8 mouse cellular contexts compared by ENCODE assay signal in the genomic region with DNA sequence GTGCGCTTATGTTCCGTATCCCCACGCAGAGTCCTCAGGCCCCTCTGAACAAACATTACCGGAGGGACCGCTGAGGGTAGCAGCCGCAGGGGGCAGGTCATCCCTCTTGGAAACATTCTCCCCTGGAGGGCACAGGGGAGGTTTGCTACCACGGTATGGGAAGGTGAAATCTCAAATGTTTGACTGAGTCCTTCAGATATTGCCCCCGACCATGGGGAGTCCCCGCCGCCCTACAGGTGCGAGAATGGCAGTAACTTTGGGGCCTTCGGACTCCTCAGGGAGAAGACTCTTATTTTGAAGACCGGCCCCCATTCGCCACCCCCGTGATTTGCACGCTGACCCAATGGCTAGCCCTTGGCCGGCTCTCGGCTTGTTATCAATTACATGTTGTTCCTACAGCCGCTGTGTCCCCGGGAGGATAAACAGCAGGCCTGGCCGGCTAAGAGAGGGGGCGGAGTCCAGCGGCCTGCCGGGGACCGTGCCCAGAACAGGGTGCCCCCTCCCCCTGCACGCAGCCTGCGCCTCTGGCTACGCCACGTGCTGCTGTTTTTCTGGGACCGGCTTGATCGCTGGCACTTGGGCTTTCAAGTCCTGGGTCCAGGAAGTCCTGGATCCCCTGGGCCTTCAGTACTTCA. TPM values are rescaled to one million over a fixed set of nuclear protein-coding genes. Genes with fewer than 3 reads are reported as not detected.
DNase-seq lines count a peak whose midpoint lies in the region; ATAC-seq and TF ChIP-seq lines count a peak whose summit lies in the region.

No protein-coding gene starts in this region.

- no peak for TF ChIP-seq POLR2A in spleen, adult 2 months (IDR thresholded peaks at IDR 0.05; ENCODE audit: low read depth, low read length)

- H3K27me3 ChIP-seq in spleen, adult 2 months (ENCODE audit: control insufficient read depth, insufficient read depth, low read length) = peaks cover 4% of the 10 kb centered on the region; the same call in 1 of the 2 replicates
- H3K27me3 ChIP-seq in heart, embryonic 11.5 days (ENCODE audit: control insufficient read depth, insufficient read depth, low read length) = peaks cover 22% of the 10 kb centered on the region
- H3K27me3 ChIP-seq in kidney, embryonic 14.5 days (ENCODE audit: control insufficient read depth, insufficient read depth, low read length) = 0 out of 2 replicates have a peak, but pooled peaks cover 15% of the 10 kb centered on the region
- H3K27me3 ChIP-seq in limb, embryonic 12.5 days = peaks cover 47% of the 10 kb centered on the region
- H3K27me3 ChIP-seq in midbrain, embryonic 14.5 days (ENCODE audit: control insufficient read depth, insufficient read depth, low read length) = peaks cover 27% of the 10 kb centered on the region
- H3K27me3 ChIP-seq in stomach, postnatal 0 days (ENCODE audit: control insufficient read depth, insufficient read depth, low read length) = peaks cover 3% of the 10 kb centered on the region; the same call in 1 of the 2 replicates

- TF ChIP-seq EP300 in stomach, postnatal 0 days (optimal IDR thresholded peaks at IDR 0.05) = peak; percentile 7

- peak overlapping the region; percentile 78 for H3K9ac ChIP-seq in heart, embryonic 11.5 days (ENCODE audit: low read depth, low read length)
- peak overlapping the region; percentile 65 for H3K9ac ChIP-seq in kidney, embryonic 14.5 days (ENCODE audit: low read depth, low read length)
- H3K9ac ChIP-seq in limb, embryonic 12.5 days (replicated peaks) = peak overlapping the region; percentile 51
- peak overlapping the region; percentile 66 for H3K9ac ChIP-seq in midbrain, embryonic 14.5 days (replicated peaks; ENCODE audit: low read length)
- peak overlapping the region; percentile 76 for H3K9ac ChIP-seq in stomach, postnatal 0 days (ENCODE audit: low read length)

- H3K4me3 ChIP-seq in spleen, adult 2 months (ENCODE audit: extremely low read depth, insufficient read depth, insufficient read length) = peak overlapping the region; percentile 40; the same call in 1 of the 2 replicates
- peak overlapping the region; percentile 72 for H3K4me3 ChIP-seq in heart, embryonic 11.5 days (ENCODE audit: low read depth, low read length)
- H3K4me3 ChIP-seq in kidney, embryonic 14.5 days (ENCODE audit: low read length) = peak overlapping the region; percentile 69
- peak overlapping the region; percentile 53 for H3K4me3 ChIP-seq in limb, embryonic 12.5 days (replicated peaks)
- H3K4me3 ChIP-seq in midbrain, embryonic 14.5 days (replicated peaks; ENCODE audit: low read depth, low read length) = peak overlapping the region; percentile 64
- peak overlapping the region; percentile 64 for H3K4me3 ChIP-seq in stomach, postnatal 0 days (ENCODE audit: low read depth, low read length)

- H3K4me1 ChIP-seq in spleen, adult 2 months (ENCODE audit: control insufficient read depth, insufficient read depth, insufficient read length) = peaks cover 5% of the 10 kb centered on the region; the same call in 1 of the 2 replicates
- H3K4me1 ChIP-seq in heart, embryonic 11.5 days (ENCODE audit: control insufficient read depth, insufficient read depth, low read length) = peaks cover 8% of the 10 kb centered on the region
- H3K4me1 ChIP-seq in kidney, embryonic 14.5 days (ENCODE audit: control insufficient read depth, insufficient read depth, low read length) = 0 out of 2 replicates have a peak, but pooled peaks cover 9% of the 10 kb centered on the region
- H3K4me1 ChIP-seq in limb, embryonic 12.5 days (replicated peaks) = peaks cover 14% of the 10 kb centered on the region
- peaks cover 17% of the 10 kb centered on the region; the same call in 1 of the 2 replicates for H3K4me1 ChIP-seq in midbrain, embryonic 14.5 days (ENCODE audit: control insufficient read depth, insufficient read depth, low read length)
- H3K4me1 ChIP-seq in stomach, postnatal 0 days (replicated peaks; ENCODE audit: control insufficient read depth, insufficient read depth) = no peaks in the 10 kb centered on the region

- ATAC-seq in heart, embryonic 11.5 days (replicated peaks; ENCODE audit: insufficient number of reproducible peaks, low FRiP score, low TSS enrichment) = peak; percentile 77
- ATAC-seq in kidney, embryonic 14.5 days (ENCODE audit: low FRiP score, low TSS enrichment) = peak; percentile 84
- ATAC-seq in limb, embryonic 12.5 days (ENCODE audit: insufficient number of reproducible peaks, insufficient read depth, low FRiP score, low TSS enrichment, low read depth) = peak; percentile 39
- ATAC-seq in midbrain, embryonic 14.5 days (ENCODE audit: low FRiP score, low TSS enrichment) = peak; percentile 61
- peak; percentile 92 for ATAC-seq in stomach, postnatal 0 days (ENCODE audit: low FRiP score, low TSS enrichment)

- H3K4me2 ChIP-seq in heart, embryonic 11.5 days = peak overlapping the region; percentile 100
- H3K4me2 ChIP-seq in kidney, embryonic 14.5 days (replicated peaks; ENCODE audit: low read depth, low read length) = peak overlapping the region; percentile 100
- peak overlapping the region; percentile 100 for H3K4me2 ChIP-seq in limb, embryonic 12.5 days
- peak overlapping the region; percentile 100 for H3K4me2 ChIP-seq in midbrain, embryonic 14.5 days (ENCODE audit: low read length)
- peak overlapping the region; percentile 100 for H3K4me2 ChIP-seq in stomach, postnatal 0 days (replicated peaks; ENCODE audit: low read depth)

- TF ChIP-seq CTCF in spleen, adult 2 months (IDR thresholded peaks at IDR 0.05; ENCODE audit: extremely low read depth, insufficient read depth, insufficient read length, insufficient replicate concordance) = no peak
- no peak; the same call in 1 of the 2 replicates for TF ChIP-seq CTCF in stomach, postnatal 0 days (IDR thresholded peaks at IDR 0.05; ENCODE audit: low read depth)

- H3K36me3 ChIP-seq in spleen, adult 2 months (ENCODE audit: control insufficient read depth, insufficient read depth, low read length) = no peaks in the 10 kb centered on the region
- no peaks in the 10 kb centered on the region for H3K36me3 ChIP-seq in heart, embryonic 11.5 days (ENCODE audit: control insufficient read depth, insufficient read depth, low read length)
- no peaks in the 10 kb centered on the region for H3K36me3 ChIP-seq in kidney, embryonic 14.5 days (ENCODE audit: control insufficient read depth, insufficient read depth, low read length)
- H3K36me3 ChIP-seq in limb, embryonic 12.5 days = no peaks in the 10 kb centered on the region
- no peaks in the 10 kb centered on the region for H3K36me3 ChIP-seq in midbrain, embryonic 14.5 days (ENCODE audit: control insufficient read depth, insufficient read depth, low read length)
- peaks cover 4% of the 10 kb centered on the region; the same call in 1 of the 2 replicates for H3K36me3 ChIP-seq in stomach, postnatal 0 days (ENCODE audit: control insufficient read depth, insufficient read depth, low read length)

- no peaks in the 10 kb centered on the region for H3K9me3 ChIP-seq in heart, embryonic 11.5 days (replicated peaks; ENCODE audit: control insufficient read depth, low read length)
- no peaks in the 10 kb centered on the region for H3K9me3 ChIP-seq in kidney, embryonic 14.5 days (ENCODE audit: control insufficient read depth, low read length)
- no peaks in the 10 kb centered on the region for H3K9me3 ChIP-seq in limb, embryonic 12.5 days
- no peaks in the 10 kb centered on the region for H3K9me3 ChIP-seq in midbrain, embryonic 14.5 days (ENCODE audit: control insufficient read depth, low read length)
- no peaks in the 10 kb centered on the region for H3K9me3 ChIP-seq in stomach, postnatal 0 days (ENCODE audit: control insufficient read depth, low read length)

- no peak overlapping the region for H3K27ac ChIP-seq in spleen, adult 2 months (ENCODE audit: insufficient read depth, low read length)
- H3K27ac ChIP-seq in heart, embryonic 11.5 days (ENCODE audit: low read depth, low read length) = peak overlapping the region; percentile 29
- 0 out of 2 replicates have a peak overlapping the region, but pooled peaks have one; percentile 6 for H3K27ac ChIP-seq in kidney, embryonic 14.5 days (ENCODE audit: low read depth, low read length)
- H3K27ac ChIP-seq in limb, embryonic 12.5 days = no peak overlapping the region
- peak overlapping the region; percentile 49; the same call in 1 of the 2 replicates for H3K27ac ChIP-seq in midbrain, embryonic 14.5 days (replicated peaks; ENCODE audit: low read depth, low read length)
- H3K27ac ChIP-seq in stomach, postnatal 0 days (replicated peaks) = peak overlapping the region; percentile 71

- peak in 1 of 2 experiments; percentile 7 for DNase-seq in spleen, adult 2 months (ENCODE audit: low read depth in 1 of 2, low spot score in 2 of 2)
- DNase-seq in spleen, postnatal 10 days (ENCODE audit: low spot score in 2 of 2) = no peak
- peak; percentile 91 for DNase-seq in fibroblast of lung, adult 2 months (ENCODE audit: low read depth)
- DNase-seq in midbrain, embryonic 14.5 days = peak; percentile 74
- DNase-seq in stomach, postnatal 0 days (ENCODE audit: low spot score) = peak; percentile 91

- 2% methylated on average over 31 of the region's 31 CpGs for WGBS in spleen, adult 2 months
- WGBS in heart, embryonic 11.5 days (ENCODE audit: insufficient replicate concordance) = under 1% methylated on average over 31 of the region's 31 CpGs
- WGBS in kidney, embryonic 14.5 days = 1% methylated on average over 31 of the region's 31 CpGs
- 1% methylated on average over 31 of the region's 31 CpGs for WGBS in limb, embryonic 12.5 days
- WGBS in midbrain, embryonic 14.5 days = under 1% methylated on average over 31 of the region's 31 CpGs
- WGBS in stomach, postnatal 0 days = under 1% methylated on average over 31 of the region's 31 CpGs

RNA-seq across cellular contexts. Expression of gene Klf15, which starts 1.0 kb away (rescaled TPM):
- polyA plus RNA-seq in spleen, adult 2 months (2012; rRNA removed) = 9.7 and 11.0 TPM in 2 replicates
- polyA plus RNA-seq in heart, embryonic 11.5 days (2014; fragmentation: Nextera tagmentation; extraction: Ambion mirVana) = 6.0 and 6.2 TPM in 2 replicates
- polyA plus RNA-seq in kidney, embryonic 14.5 days (2014; fragmentation: Nextera tagmentation; extraction: Ambion mirVana) = 5.3 and 9.3 TPM in 2 replicates
- 4.3 and 4.6 TPM in 2 replicates for polyA plus RNA-seq in limb, embryonic 12.5 days (2016; fragmentation: Nextera tagmentation; extraction: Ambion mirVana)
- polyA plus RNA-seq in midbrain, embryonic 14.5 days (2014; fragmentation: Nextera tagmentation; extraction: Ambion mirVana) = 13.9 and 14.2 TPM in 2 replicates
- 4.1 and 4.2 TPM in 2 replicates for polyA plus RNA-seq in stomach, postnatal 0 days (2015; fragmentation: Nextera tagmentation; extraction: Ambion mirVana)

RNA-seq across cellular contexts. Expression of gene Aldh1l1, which starts 22.9 kb away (rescaled TPM):
- 1.9 and 2.9 TPM in 2 replicates for polyA plus RNA-seq in spleen, adult 2 months (2012; rRNA removed)
- 1.00 and 1.2 TPM in 2 replicates for polyA plus RNA-seq in heart, embryonic 11.5 days (2014; fragmentation: Nextera tagmentation; extraction: Ambion mirVana)
- 1.4 and 2.9 TPM in 2 replicates for polyA plus RNA-seq in kidney, embryonic 14.5 days (2014; fragmentation: Nextera tagmentation; extraction: Ambion mirVana)
- polyA plus RNA-seq in limb, embryonic 12.5 days (2016; fragmentation: Nextera tagmentation; extraction: Ambion mirVana) = 1.6 TPM in 2 replicates
- 44.5 and 51.9 TPM in 2 replicates for polyA plus RNA-seq in midbrain, embryonic 14.5 days (2014; fragmentation: Nextera tagmentation; extraction: Ambion mirVana)
- 6.6 and 7.6 TPM in 2 replicates for polyA plus RNA-seq in stomach, postnatal 0 days (2015; fragmentation: Nextera tagmentation; extraction: Ambion mirVana)

RNA-seq across cellular contexts. Expression of gene Cfap100, which starts 34.7 kb away (rescaled TPM):
- not detected in 2 replicates for polyA plus RNA-seq in spleen, adult 2 months (2012; rRNA removed)
- 0.15 TPM in 1 of 2 replicates, not detected in the other for polyA plus RNA-seq in heart, embryonic 11.5 days (2014; fragmentation: Nextera tagmentation; extraction: Ambion mirVana)
- 0.53 and 0.91 TPM in 2 replicates for polyA plus RNA-seq in kidney, embryonic 14.5 days (2014; fragmentation: Nextera tagmentation; extraction: Ambion mirVana)
- 0.18 and 0.50 TPM in 2 replicates for polyA plus RNA-seq in limb, embryonic 12.5 days (2016; fragmentation: Nextera tagmentation; extraction: Ambion mirVana)
- polyA plus RNA-seq in midbrain, embryonic 14.5 days (2014; fragmentation: Nextera tagmentation; extraction: Ambion mirVana) = 7.2 and 11.1 TPM in 2 replicates
- polyA plus RNA-seq in stomach, postnatal 0 days (2015; fragmentation: Nextera tagmentation; extraction: Ambion mirVana) = 0.30 and 0.34 TPM in 2 replicates

Comparison
In these comparisons a context has a peak if more than half of its experiments do, and no peak if none do; other contexts are left out.
1. DNase-seq: peak in fibroblast of lung, adult 2 months (single experiment), midbrain, embryonic 14.5 days (single experiment) and stomach, postnatal 0 days (single experiment); none in spleen, postnatal 10 days (0 of 2).
2. H3K27ac ChIP-seq: peak in heart, embryonic 11.5 days (single experiment), kidney, embryonic 14.5 days (single experiment), midbrain, embryonic 14.5 days (single experiment) and stomach, postnatal 0 days (single experiment); none in spleen, adult 2 months (single experiment) and limb, embryonic 12.5 days (single experiment).
3. ATAC-seq: peak in every context shown above with its lines; median percentile 92 in stomach, postnatal 0 days; 84 in kidney, embryonic 14.5 days; 77 in heart, embryonic 11.5 days; 61 in midbrain, embryonic 14.5 days; 39 in limb, embryonic 12.5 days.
4. Peak in every context shown above with its lines, with median percentiles within 50 percentile points of each other: H3K4me3 ChIP-seq, H3K4me2 ChIP-seq and H3K9ac ChIP-seq.